Mouse (Mus musculus): ENCODE data around the gene Map3k5.
"Not testable (repeated sequence)": the region's sequence is repeated elsewhere in the genome, so short reads cannot be mapped to it uniquely, and the experiment has no call there.

DNA sequence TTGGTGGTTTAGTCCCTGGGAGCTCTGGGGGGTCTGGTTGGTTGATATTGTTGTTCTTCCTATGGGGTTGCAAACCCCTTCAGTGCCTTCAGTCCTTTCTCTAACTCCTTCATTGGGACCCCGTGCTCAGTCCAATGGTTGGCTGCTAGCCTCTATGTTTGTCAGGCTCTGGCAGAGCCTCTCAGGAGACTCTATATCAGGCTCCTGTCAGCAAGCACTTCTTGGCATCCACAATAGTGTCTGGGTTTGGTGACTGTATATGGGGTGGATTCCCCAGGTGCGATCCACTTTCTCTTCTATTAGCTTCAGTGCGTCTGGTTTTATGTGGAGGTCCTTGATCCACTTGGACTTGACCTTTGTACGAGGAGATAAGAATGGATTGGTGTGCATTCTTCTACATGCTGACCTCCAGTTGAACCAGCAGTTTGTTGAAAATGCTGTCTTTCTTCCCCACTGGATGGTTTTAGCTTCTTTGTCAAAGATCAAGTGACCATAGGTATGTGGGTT is 7.8 kb upstream of the Map3k5 start:
- not testable (repeated sequence) for TF ChIP-seq POLR2AphosphoS2 (IDR thresholded peaks at IDR 0.05; ENCODE audit: low read length); MAX (IDR thresholded peaks at IDR 0.05; ENCODE audit: low read length); POLR2A (IDR thresholded peaks at IDR 0.05; ENCODE audit: control insufficient read depth in 1 of 2, insufficient read depth in 1 of 2, low read depth in 1 of 2, low read length in 2 of 2, poor library complexity in 1 of 2); CTCF (IDR thresholded peaks at IDR 0.05 in 2 of 3, conservative IDR thresholded peaks at IDR 0.05 in 1 of 3; ENCODE audit: control insufficient read depth in 1 of 3, insufficient read depth in 1 of 3, low read depth in 2 of 3, low read length in 3 of 3, poor library complexity in 1 of 3, severe bottlenecking in 1 of 3); ETS1 (IDR thresholded peaks at IDR 0.05; ENCODE audit: low read depth, low read length); SIN3A (IDR thresholded peaks at IDR 0.05; ENCODE audit: low read length); CHD2 (IDR thresholded peaks at IDR 0.05; ENCODE audit: low read length); MAZ (IDR thresholded peaks at IDR 0.05; ENCODE audit: low read depth, low read length); TCF12 (IDR thresholded peaks at IDR 0.05; ENCODE audit: low read depth, low read length); EP300 (IDR thresholded peaks at IDR 0.05; ENCODE audit: low read depth in 1 of 2, low read length in 2 of 2); MXI1 (IDR thresholded peaks at IDR 0.05; ENCODE audit: low read depth, low read length); USF2 (IDR thresholded peaks at IDR 0.05; ENCODE audit: borderline replicate concordance in 1 of 2, insufficient read depth in 1 of 2, low read depth in 1 of 2, low read length in 2 of 2)
